Mouse (Mus musculus) G1E (cell line): Measurements from ENCODE around the gene Abca14. TPM values are rescaled to one million over a fixed set of nuclear protein-coding genes. Genes with fewer than 3 reads are reported as not detected.

Source experiments
- ATAC-seq: 2 replicates; pipeline ENCODE4 v1.8.0; 2016; ENCODE audit warnings: mild to moderate bottlenecking; ENCODE audit not compliant: insufficient number of reproducible peaks, poor library complexity, low FRiP score, severe bottlenecking; ENCODE audit errors: extremely low read depth
- DNase-seq: peaks from one replicate; pipeline ENCODE4 v3.0.0; 2012; ENCODE audit warnings: low spot score
- H3K27me3 ChIP-seq: 2 replicates; pipeline ENCODE4 v1.6.1; 2012; ENCODE audit warnings: mild to moderate bottlenecking, low read length, inconsistent platforms; ENCODE audit not compliant: insufficient read depth
- H3K36me3 ChIP-seq: replicated peaks from 2 replicates; pipeline ENCODE3; 2012; ENCODE audit warnings: mild to moderate bottlenecking, inconsistent platforms
- H3K4me1 ChIP-seq: 2 replicates; pipeline ENCODE4 v1.6.1; 2012; ENCODE audit warnings: low read depth, low read length, inconsistent platforms, mixed read lengths; ENCODE audit not compliant: insufficient read depth
- H3K4me3 ChIP-seq: 2 replicates; pipeline ENCODE4 v1.5.1; 2012; ENCODE audit warnings: low read depth, mild to moderate bottlenecking, inconsistent platforms, low read length, moderate library complexity, mixed read lengths
- H3K9me3 ChIP-seq: replicated peaks from 2 replicates; pipeline ENCODE4 v1.6.1; 2012; ENCODE audit warnings: inconsistent platforms
- CTCF ChIP-seq: IDR thresholded peaks from 2 replicates; pipeline ENCODE4 v1.5.1; 2012; ENCODE audit warnings: low read depth, low read length, inconsistent platforms, mixed read lengths
- GATA1 ChIP-seq: IDR thresholded peaks from 2 replicates; pipeline ENCODE4 v1.6.1; 2012; ENCODE audit warnings: borderline replicate concordance, low read length, inconsistent platforms, mixed read lengths
- GATA2 ChIP-seq: IDR thresholded peaks from 2 replicates; pipeline ENCODE4 v1.6.1; 2012; ENCODE audit warnings: low read depth, low read length, inconsistent platforms, borderline replicate concordance
- POLR2AphosphoS5 ChIP-seq: IDR thresholded peaks from 2 replicates; pipeline ENCODE4 v1.6.1; 2012; ENCODE audit warnings: low read depth, low read length, inconsistent platforms; ENCODE audit not compliant: insufficient replicate concordance
- TAL1 ChIP-seq: conservative IDR thresholded peaks from 2 replicates; pipeline ENCODE4 v1.6.1; 2012; ENCODE audit warnings: low read depth, low read length, inconsistent platforms, mixed read lengths
- polyA plus RNA-seq: library from polyadenylated mRNA; stranded (reverse); fragments of >175 nt; gene quantifications from 2 replicates; pipeline ENCODE4 v1.2.3, GENCODE M21; 2012
- total RNA-seq, 2 experiments: library from RNA; stranded (forward) in 1 of 2; stranded (reverse) in 1 of 2; fragments of 200-1000 nt in 1 of 2; fragments of >200 nt in 1 of 2; fragmentation: Nextera tagmentation in 1 of 2; gene quantifications; 2 replicates each; pipeline ENCODE4 v1.2.3; 2014 to 2017

The Abca14 gene
- total and polyA plus RNA-seq, 3 experiments: 1.3 TPM; not detected in 2

DNA sequence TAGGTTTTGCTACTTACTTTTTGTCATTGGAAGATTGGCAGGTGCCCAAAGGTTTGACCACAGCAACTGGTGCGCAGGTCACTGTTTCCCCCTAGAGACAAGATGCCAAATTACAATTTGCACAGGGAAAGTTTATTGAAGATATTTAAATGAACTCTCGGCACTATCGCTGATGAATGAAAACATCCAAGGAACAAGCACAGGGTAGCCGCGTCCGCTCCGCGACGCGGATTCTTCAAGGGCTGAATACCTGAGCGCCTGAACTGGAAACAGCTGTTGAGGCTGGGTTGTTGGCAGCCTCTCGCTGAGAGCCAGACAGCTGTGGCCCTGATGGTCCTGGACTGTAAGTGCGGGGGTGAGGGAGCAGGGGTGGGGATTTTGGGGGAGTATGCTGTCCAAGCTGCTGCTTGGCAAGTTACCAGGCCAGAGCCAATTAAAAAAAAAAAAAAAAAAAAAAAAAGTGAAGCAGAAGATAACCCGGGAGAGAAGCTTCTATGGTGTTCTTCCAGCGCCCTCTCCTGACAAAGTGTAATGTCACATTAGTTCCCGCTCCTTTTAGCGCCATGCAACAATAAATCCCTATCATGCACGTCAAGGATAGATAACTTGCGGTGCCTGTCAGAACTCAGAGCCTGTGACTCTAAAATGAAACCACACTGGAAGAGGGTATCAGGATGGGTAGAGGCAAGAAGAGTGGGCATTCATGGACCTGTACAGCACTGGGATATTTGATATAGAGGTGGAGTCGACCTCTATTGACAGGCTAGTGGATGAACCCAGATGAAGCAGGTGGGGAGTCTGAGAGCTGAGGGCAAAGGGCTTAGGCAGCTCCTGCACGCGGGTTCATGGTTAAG, 123.7 kb downstream of the Abca14 start:
- H3K36me3 ChIP-seq: no peaks in the 10 kb centered on the region
- no peak overlapping the region for H3K4me3 ChIP-seq
- no peaks in the 10 kb centered on the region for H3K9me3 ChIP-seq
- no peaks in the 10 kb centered on the region for H3K4me1 ChIP-seq
- no peak for TF ChIP-seq TAL1
- TF ChIP-seq POLR2AphosphoS5: no peak
- TF ChIP-seq GATA2: no peak
- no peak for TF ChIP-seq CTCF
- no peak for TF ChIP-seq GATA1
- H3K27me3 ChIP-seq: no peaks in the 10 kb centered on the region
- ATAC-seq (no peak), DNase-seq (no peak)

DNA sequence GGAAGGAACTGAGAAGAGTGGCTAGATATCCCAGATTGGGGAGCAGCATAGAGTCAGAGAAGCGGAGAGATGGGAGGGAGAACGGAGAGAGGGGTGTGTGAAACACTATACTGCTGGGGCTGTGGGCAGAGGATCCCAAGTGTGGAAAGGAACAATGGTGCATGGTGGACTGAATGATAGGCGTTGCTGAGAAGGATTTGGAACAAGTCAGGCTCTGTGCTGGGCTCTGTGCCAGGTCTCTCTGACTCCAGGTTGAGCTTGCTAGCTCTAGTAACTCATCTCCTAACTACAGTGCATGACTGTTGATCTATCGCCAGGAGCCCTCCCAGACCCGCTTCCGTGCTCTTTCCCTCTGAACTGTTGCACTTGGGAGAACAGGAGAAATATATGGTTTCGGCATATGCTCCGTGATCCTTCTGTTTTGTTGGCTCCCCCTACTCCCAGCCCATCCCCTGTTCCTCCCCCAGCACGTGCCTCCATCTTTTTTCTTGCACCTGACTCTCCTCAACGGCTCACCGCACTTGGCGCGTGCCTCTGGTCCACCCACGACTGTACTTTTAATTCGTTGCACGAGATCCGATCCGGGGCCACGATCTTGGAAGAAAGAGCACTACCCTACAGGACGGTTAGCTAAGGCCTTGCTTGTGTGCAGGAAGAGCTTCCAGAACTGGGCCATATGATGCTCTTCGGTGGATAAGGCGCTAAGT, 124.5 kb downstream of the Abca14 start, which contains the start of gene Abca15:
Gene Abca15, plus strand, starts transcription at position 584 of the 707 bp plus-strand sequence.
- no peaks in the 10 kb centered on the region for H3K36me3 ChIP-seq
- DNase-seq (no peak), ATAC-seq (no peak)
- no peaks in the 10 kb centered on the region for H3K4me1 ChIP-seq
- no peaks in the 10 kb centered on the region for H3K9me3 ChIP-seq
- H3K27me3 ChIP-seq: no peaks in the 10 kb centered on the region
- no peak within 1 kb of the TSS for H3K4me3 ChIP-seq
- TF ChIP-seq CTCF: no peak
- no peak for TF ChIP-seq POLR2AphosphoS5
- TF ChIP-seq GATA1: no peak
- no peak for TF ChIP-seq TAL1
- no peak for TF ChIP-seq GATA2

- no peaks in the 10 kb centered on the region for H3K4me1 ChIP-seq
- DNase-seq (no peak), ATAC-seq (no peak)
- no peak overlapping the region for H3K4me3 ChIP-seq
- no peaks in the 10 kb centered on the region for H3K36me3 ChIP-seq
- no peaks in the 10 kb centered on the region for H3K9me3 ChIP-seq
- no peaks in the 10 kb centered on the region for H3K27me3 ChIP-seq
- TF ChIP-seq POLR2AphosphoS5 (no peak), GATA2 (no peak), GATA1 (no peak)
Observed at GRCm38 (mm10) chr7:120361159-120361558, 157.4 kb downstream of the Abca14 start.

Other genes with a start within 250 kb of the Abca14 start
- not detected in 2 replicates for gene Dnah3, start 108.7 kb upstream of the Abca14 start, total RNA-seq (2014; fragmentation: Nextera tagmentation)
- gene Dnah3, start 108.7 kb upstream of the Abca14 start, total RNA-seq (2017): 0.12 and 0.22 TPM in 2 replicates
- gene Dnah3, start 108.7 kb upstream of the Abca14 start, polyA plus RNA-seq: not detected in 2 replicates
- gene Tmem159, start 101.6 kb upstream of the Abca14 start, total RNA-seq (2014; fragmentation: Nextera tagmentation): not detected in 2 replicates
- gene Tmem159, start 101.6 kb upstream of the Abca14 start, total RNA-seq (2017): not detected in 2 replicates
- not detected in 2 replicates for gene Tmem159, start 101.6 kb upstream of the Abca14 start, polyA plus RNA-seq
- gene Zp2, start 58.7 kb upstream of the Abca14 start, total RNA-seq (2014; fragmentation: Nextera tagmentation): not detected in 2 replicates
- gene Zp2, start 58.7 kb upstream of the Abca14 start, total RNA-seq (2017): 0.11 TPM in 1 of 2 replicates, not detected in the other
- not detected in 2 replicates for gene Zp2, start 58.7 kb upstream of the Abca14 start, polyA plus RNA-seq
- gene Anks4b, start 30.1 kb upstream of the Abca14 start, total RNA-seq (2014; fragmentation: Nextera tagmentation): not detected in 2 replicates
- under 0.01 and 0.11 TPM in 2 replicates for gene Anks4b, start 30.1 kb upstream of the Abca14 start, total RNA-seq (2017)
- not detected in 2 replicates for gene Anks4b, start 30.1 kb upstream of the Abca14 start, polyA plus RNA-seq
- gene Crym, start 1.9 kb upstream of the Abca14 start, total RNA-seq (2014; fragmentation: Nextera tagmentation): not detected in 2 replicates
- 0.11 TPM in 1 of 2 replicates, not detected in the other for gene Crym, start 1.9 kb upstream of the Abca14 start, total RNA-seq (2017)
- gene Crym, start 1.9 kb upstream of the Abca14 start, polyA plus RNA-seq: not detected in 2 replicates
- not detected in 2 replicates for gene Abca15, start 124.7 kb downstream of the Abca14 start, total RNA-seq (2014; fragmentation: Nextera tagmentation)
- under 0.01 TPM in 1 of 2 replicates, not detected in the other for gene Abca15, start 124.7 kb downstream of the Abca14 start, total RNA-seq (2017)
- not detected in 2 replicates for gene Abca15, start 124.7 kb downstream of the Abca14 start, polyA plus RNA-seq
- not detected in 2 replicates for gene Abca16, start 205.7 kb downstream of the Abca14 start, total RNA-seq (2014; fragmentation: Nextera tagmentation)
- 0.06 and 0.22 TPM in 2 replicates for gene Abca16, start 205.7 kb downstream of the Abca14 start, total RNA-seq (2017)
- gene Abca16, start 205.7 kb downstream of the Abca14 start, polyA plus RNA-seq: not detected in 2 replicates